Mouse (Mus musculus) heart, adult 2 months (tissue): ENCODE data around the gene Tnp2.

Experiments used
- CTCF ChIP-seq: fragments of 200-600 bp; IDR thresholded peaks from 2 replicates; pipeline ENCODE4 v1.8.1; 2022; ENCODE audit warnings: antibody characterized with exemption, mild to moderate bottlenecking, moderate library complexity
- POLR2A ChIP-seq: fragments of 200-500 bp; IDR thresholded peaks from 2 replicates; pipeline ENCODE4 v1.6.1; 2011; ENCODE audit warnings: mild to moderate bottlenecking, low read depth, low read length, control low read depth; ENCODE audit not compliant: insufficient read depth

- peak; percentile 90 for TF ChIP-seq CTCF
- TF ChIP-seq POLR2A = no peak
Observed at GRCm38 (mm10) chr16:10786288-10786687, 2.2 kb downstream of the Tnp2 start.
